Mouse (Mus musculus) left cerebral cortex, adult 2 months (tissue): ENCODE measurements around the gene Masp2. TPM values are rescaled to one million over a fixed set of nuclear protein-coding genes. Genes with fewer than 3 reads are reported as not detected.
A peak's percentile ranks its signal among the peaks of the same experiment; 100 is the strongest.

Experiments
- DNase-seq, 2 experiments: peaks; one replicate each; pipeline ENCODE4 v3.0.0; 2021 to 2022; ENCODE audit warnings: low spot score in 2 of 2, mixed read lengths in 1 of 2; ENCODE audit errors: extremely low spot score in 1 of 2
- H3K27ac ChIP-seq: fragments of 200-600 bp; 2 replicates; pipeline ENCODE4 v1.8.1; 2022
- H3K4me3 ChIP-seq: fragments of 200-600 bp; 2 replicates; pipeline ENCODE4 v1.8.1; 2022
- CTCF ChIP-seq: fragments of 200-600 bp; IDR thresholded peaks from 2 replicates; pipeline ENCODE4 v1.8.1; 2022; ENCODE audit warnings: antibody characterized with exemption, mild to moderate bottlenecking, moderate library complexity
- intact Hi-C: fragments of 180-260 bp; cut with DNase I; formaldehyde crosslinking; loops from one replicate; pipeline ENCODE4 v1.15.1; 2025
- total RNA-seq, 2 experiments: library from RNA; stranded (reverse); gene quantifications; 2 replicates each; pipeline ENCODE4 v1.2.3; 2021

Gene Masp2
- total RNA-seq, 2 experiments from 2014 or later: 4.1 to 4.7 TPM

DNA sequence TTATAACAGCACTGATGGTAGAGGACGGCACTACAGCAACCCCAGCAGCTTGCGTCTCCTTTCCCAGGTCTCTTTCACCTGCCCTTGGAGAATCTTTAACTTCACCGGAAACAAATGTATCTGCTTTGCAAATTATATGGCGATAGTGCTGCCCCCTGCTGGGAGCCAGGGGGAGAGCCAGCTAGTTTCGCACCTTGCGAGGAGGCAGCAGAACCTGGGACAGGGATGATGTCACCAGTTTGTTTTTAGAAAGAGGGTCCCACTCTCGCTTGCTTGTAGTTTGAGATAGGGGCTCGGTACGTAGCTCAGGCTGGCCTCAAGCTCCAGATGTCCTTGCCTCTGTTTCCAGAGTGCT lies 41.8 kb downstream of the Masp2 start:
- peak overlapping the region; percentile 26; the same call in 1 of the 2 replicates for H3K4me3 ChIP-seq
- TF ChIP-seq CTCF: peak; percentile 88
- intact Hi-C loops: no loop called here

DNA sequence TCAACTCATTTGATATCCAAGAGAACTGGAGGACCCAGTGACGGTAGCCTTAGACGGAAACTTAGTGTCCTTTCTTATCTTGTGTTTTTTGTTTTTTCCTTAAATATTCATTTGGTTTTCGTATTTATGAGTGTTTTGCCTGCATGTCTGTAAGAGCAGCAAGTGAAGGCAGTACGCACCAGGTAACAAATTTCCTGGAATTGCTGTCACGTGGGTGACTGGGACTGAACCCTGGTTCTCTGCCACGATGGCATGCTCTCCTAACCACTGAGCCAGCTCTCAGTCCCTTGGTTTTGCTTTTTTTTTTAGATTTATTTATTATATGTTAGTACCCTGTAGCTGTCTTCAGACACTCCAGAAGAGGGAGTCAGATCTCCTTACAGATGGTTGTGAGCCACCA lies 42.6 kb downstream of the Masp2 start:
- intact Hi-C loops: no loop called here
- no peak overlapping the region for H3K4me3 ChIP-seq
- DNase-seq: no peak
- TF ChIP-seq CTCF: no peak
- no peak overlapping the region for H3K27ac ChIP-seq

More for the DNA sequence above, 41.8 kb downstream of the Masp2 start:
- H3K27ac ChIP-seq: no peak overlapping the region
- DNase-seq: peak; percentile 62 to 63

DNA sequence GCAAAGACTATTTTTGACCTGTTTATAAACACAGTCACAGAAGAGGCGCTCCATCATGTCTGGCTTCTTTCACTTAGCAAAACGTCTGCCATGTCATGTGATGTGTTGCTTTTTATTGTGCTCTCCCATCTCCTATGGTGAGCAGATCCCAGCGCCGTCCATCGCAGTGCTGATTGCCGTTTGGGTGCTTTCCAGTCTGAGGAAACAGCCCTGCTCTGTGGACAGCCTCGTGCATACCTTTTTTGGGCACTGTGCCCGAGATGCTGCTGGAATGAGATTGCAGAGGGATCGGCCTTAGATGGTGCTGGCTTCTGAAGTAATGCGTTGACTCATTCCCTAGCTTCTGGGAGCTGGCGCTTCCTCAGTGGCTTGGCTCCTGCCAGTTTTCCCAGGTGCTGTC lies 44.3 kb downstream of the Masp2 start:
- DNase-seq: peak; percentile 22 to 38
- TF ChIP-seq CTCF: no peak
- Histone ChIP-seq H3K4me3 (no peak overlapping the region), H3K27ac (no peak overlapping the region)
- intact Hi-C loops: no loop called here

DNA sequence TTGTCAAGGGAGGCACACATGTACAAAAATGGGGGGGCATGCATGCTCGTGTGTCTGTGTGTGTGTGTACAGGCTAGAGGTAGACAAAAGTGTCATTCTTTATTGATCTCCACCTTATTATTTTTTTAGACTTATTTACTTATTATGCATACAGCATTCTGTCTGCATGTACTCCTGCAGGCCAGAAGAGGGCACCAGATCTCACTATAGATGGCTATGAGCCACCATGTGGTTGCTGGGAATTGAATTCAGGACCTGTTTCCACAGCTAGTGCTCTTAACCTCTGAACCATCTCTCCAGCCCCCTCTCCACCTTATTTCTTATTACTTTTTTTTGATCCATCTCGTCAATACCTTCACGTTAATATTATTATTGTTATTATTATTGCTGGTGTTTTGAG lies 47.0 kb downstream of the Masp2 start:
- Histone ChIP-seq H3K27ac (no peak overlapping the region), H3K4me3 (no peak overlapping the region)
- intact Hi-C loops: no loop called here
- no peak for DNase-seq
- TF ChIP-seq CTCF: peak; percentile 34

DNA sequence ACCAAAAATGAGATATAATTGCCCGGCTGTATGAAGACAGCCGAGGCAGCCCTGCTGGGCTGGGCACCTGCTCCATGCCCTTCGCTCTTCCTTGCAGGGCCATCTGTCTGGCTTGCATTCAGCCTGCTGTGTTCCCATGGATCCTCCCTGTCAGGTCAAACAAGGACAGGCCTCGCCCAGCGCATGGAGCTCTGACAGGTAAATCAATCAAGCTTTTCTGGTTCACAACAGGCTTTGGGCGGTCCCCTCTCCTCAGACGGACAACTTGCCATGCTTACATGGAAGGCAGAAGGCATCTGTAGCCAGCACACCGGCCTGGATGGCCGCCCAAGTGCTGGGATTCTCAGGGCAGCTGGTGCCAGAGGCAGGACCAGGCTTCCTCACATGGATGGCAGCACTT lies 48.7 kb downstream of the Masp2 start:
- intact Hi-C loops: no loop called here
- no peak overlapping the region for H3K27ac ChIP-seq
- TF ChIP-seq CTCF: no peak
- no peak overlapping the region for H3K4me3 ChIP-seq
- DNase-seq: no peak

DNA sequence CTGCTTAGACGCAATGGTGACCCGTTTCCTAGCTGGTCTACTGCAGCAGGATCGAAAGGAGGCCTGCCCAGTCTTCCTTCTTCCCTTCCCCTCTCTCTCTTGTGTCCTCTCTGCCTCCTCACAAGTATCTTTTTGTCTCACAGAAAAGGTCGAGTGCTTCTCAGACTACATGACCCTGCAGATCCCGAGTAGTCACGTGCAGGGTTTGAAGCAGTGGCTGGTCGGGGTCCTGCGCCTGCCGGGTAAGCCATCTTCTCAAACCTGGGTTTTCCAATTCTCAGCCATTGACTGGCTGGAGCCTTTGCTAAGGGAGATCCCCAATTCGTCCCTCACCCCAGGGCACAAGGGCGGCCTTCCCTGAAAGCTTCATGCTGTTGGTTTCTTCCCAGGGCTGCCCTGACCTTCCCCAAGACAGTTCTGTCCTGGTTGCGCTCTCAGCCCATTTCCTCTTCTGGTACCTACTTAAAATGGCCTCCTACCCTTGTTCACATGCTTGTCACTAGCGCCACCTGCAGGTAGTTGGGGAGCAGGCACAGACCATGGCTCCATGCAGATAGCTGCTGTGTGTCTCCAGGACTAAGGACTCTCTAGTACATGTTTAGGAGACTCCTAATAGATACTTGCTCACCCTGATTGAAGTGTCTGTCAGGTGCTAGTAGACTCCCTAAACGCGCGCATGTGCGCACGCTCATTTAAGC lies 52.5 kb downstream of the Masp2 start:
- no peak for DNase-seq
- intact Hi-C loops: no loop called here
- peak; percentile 35 for TF ChIP-seq CTCF
- no peak overlapping the region for H3K27ac ChIP-seq
- no peak overlapping the region for H3K4me3 ChIP-seq

DNA sequence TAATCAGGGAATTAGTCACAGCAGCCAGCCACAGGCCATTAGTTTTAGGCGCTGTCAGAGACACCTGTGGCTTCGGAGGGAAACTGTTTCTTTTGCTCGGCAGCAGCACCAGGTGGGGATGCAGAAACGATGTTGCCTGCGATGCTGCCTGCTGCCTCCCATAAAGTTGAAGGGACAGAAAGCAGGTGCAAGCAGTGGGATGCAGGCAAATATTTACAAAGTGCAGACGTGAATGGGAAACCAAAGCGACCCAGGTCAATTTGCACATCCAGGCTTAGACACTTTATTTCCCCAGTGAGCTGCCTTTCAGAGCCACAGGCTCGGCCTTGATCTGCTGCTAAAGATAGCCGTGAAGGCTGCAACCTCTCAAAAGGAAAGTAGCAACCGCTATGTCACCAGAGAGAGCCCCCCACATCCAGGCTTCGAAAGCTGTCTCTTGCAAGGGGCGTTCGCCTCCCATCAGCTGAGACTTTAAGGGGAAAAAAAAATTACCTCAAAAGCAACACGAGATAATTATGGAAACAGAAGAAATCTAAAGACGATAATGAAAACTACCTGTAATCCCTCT lies 54.4 kb downstream of the Masp2 start:
- Histone ChIP-seq H3K27ac (no peak overlapping the region), H3K4me3 (no peak overlapping the region)
- no peak for DNase-seq
- intact Hi-C loops: no loop called here
- TF ChIP-seq CTCF: no peak

DNA sequence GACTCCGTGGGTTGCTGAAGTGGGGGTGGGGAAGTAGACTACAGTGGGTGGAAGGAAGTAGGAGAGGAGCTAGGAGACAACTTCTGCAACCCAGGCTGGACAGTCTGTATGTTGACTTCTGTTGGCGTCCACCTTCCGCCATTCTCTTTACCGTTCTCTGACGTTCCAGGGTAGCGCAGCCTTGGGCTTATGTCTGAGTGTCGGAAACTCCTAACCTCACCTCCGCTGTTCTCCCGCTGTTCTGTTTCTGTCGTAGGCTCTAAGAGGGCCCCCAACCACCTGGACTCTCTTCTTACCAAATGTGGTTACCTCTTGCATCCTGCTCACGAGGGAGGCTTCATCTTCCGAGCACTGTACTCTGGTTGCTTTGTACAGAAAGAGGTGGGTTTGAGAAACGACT lies 55.4 kb downstream of the Masp2 start:
- TF ChIP-seq CTCF: no peak
- intact Hi-C loops: no loop called here
- Histone ChIP-seq H3K4me3 (no peak overlapping the region), H3K27ac (no peak overlapping the region)
- DNase-seq: no peak

DNA sequence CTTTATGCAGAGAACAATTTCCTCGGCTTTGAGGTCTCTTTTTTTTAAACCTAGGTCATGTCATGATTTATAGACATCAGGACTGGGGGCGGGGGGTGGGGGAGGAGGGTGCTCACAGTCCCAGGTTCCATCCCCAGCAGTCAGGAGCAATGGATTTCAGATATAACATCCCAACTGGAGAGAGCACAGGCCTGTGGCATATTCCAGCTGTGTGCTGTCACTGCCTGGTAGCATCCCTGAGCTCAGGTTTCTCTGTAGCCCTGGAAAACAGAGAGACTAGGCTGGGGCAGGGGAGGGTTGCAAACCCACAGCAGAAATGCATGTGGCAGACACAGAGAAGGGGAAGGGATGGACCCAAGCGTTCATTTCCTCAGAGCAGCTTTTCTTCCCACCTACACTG lies 57.8 kb downstream of the Masp2 start:
- H3K4me3 ChIP-seq: no peak overlapping the region
- H3K27ac ChIP-seq: no peak overlapping the region
- no peak for DNase-seq
- intact Hi-C loops: no loop called here
- TF ChIP-seq CTCF: no peak

DNA sequence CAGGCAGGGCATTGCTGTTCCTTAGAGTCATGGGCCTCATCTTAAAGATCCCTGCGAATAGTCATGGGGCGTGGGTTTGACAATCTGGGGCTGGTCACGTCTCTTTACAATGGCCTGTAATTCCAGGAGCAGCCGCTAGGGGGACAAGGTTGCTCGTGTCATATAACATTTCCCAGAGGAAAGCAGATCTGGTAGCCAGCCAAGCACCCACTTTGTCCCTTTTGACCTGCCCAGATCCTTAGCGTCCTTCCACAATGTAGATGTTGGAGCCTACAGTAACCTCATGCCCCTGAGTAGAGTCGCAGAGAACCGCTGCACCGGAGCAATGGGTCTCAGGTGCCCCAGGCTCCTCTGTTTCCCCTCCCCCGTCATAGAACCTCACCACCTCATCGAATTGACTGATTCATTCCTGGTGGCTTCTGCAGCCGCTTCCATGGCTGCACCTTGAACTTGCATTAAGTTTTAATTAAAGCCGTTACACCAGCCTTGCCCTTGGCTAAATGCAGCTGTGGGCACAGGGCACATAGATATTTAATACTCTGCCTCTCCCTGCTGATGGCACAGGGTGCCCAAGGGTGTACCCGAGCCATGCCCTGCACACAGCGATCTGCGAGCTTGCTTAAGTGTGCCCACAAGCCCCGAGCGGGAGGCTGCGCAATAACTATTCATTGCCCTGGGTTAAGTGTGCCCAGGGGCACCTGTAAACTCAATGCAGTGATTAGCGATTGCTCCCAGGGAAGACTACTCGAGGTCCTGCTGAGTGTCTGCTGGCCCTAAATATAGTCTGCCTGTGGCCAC lies 60.0 kb downstream of the Masp2 start:
- DNase-seq: peak; percentile 42 to 49
- Histone ChIP-seq H3K4me3 (no peak overlapping the region), H3K27ac (no peak overlapping the region)
- intact Hi-C loops: no loop called here
- TF ChIP-seq CTCF: peak; percentile 88

DNA sequence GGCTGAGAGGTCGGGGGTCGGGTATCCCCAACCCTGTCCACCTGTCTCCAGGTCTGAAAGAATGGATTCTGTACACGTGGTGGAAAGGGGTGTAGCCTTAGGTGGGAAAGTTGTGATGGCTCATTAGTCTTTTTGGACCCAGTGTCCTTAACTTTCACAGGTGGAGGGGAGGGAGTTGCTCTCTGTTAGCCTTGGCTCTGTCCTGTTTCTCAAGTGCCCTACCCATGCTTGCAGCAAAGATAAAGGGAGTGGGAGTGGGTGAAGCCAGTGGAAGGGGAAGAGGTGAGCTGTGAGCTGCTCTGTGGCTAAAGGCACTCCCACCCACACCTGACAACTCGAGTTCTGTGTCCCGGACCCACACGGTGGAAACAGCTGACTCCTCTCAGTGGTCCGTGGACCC lies 61.0 kb downstream of the Masp2 start:
- intact Hi-C loops: no loop called here
- DNase-seq: no peak
- Histone ChIP-seq H3K4me3 (no peak overlapping the region), H3K27ac (no peak overlapping the region)
- TF ChIP-seq CTCF: no peak

DNA sequence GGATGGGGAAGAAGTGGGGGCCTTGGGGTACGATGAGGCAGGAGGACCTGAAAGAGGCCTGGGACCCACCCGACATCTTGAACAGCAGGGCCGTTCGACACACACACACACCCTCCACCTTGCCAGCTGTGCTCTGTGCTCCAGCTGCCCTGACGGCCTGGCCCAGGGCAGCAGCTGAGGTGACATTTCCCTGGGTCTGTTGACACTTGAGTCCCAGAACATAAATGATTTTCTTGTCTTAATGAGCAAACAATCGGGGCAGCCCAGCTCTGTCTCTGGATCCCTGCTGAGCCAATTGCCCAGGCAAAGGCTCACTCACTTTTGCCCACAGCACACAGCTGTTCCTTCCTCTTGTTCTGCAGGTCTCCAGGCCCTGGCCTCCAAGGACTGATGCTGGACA lies 61.7 kb downstream of the Masp2 start:
- intact Hi-C loops: no loop called here
- DNase-seq: no peak
- TF ChIP-seq CTCF: no peak
- no peak overlapping the region for H3K27ac ChIP-seq
- no peak overlapping the region for H3K4me3 ChIP-seq

Other genes with a start within 250 kb of the Masp2 start
- gene Ubiad1, start 157.8 kb upstream of the Masp2 start, total RNA-seq: 1 to 10 TPM; 9.3 to 9.4 TPM
- 10 to 100 TPM; 92.7 to 94.0 TPM for gene Mtor, start 153.9 kb upstream of the Masp2 start, total RNA-seq
- gene Angptl7, start 102.1 kb upstream of the Masp2 start, total RNA-seq: under 1 TPM; 0.57 to 0.89 TPM
- 10 to 100 TPM; 50.0 to 50.6 TPM for gene Exosc10, start 44.1 kb upstream of the Masp2 start, total RNA-seq
- 10 to 100 TPM; 77.2 to 77.4 TPM for gene Srm, start 11.1 kb upstream of the Masp2 start, total RNA-seq
- gene Tardbp, start 24.5 kb downstream of the Masp2 start, total RNA-seq: 100 to 1,000 TPM; 198 to 208 TPM
- not detected for gene Gm572, start 40.8 kb downstream of the Masp2 start, total RNA-seq
- gene Casz1, start 201.9 kb downstream of the Masp2 start, total RNA-seq: 1 to 10 TPM; 1.0 to 1.5 TPM